In genomic region chr13:34156133-34156839, GRCm38 (mm10) we compare ENCODE assay signal across 10 mouse cellular contexts. TPM values are rescaled to one million over a fixed set of nuclear protein-coding genes. Genes with fewer than 3 reads are reported as not detected.
DNase-seq lines count a peak whose midpoint lies in the region; ATAC-seq and TF ChIP-seq lines count a peak whose summit lies in the region.
"Had no signal": no experiment of that assay in that cellular context is flagged by ENCODE, and none has a peak within 500 bp of the region (broad histone marks: within the 10 kb centered on the region; RNA-seq: fewer than 3 reads in every experiment).

No protein-coding gene starts in this region.

- H3K27ac ChIP-seq in hindbrain, embryonic 10.5 days, result peak overlapping the region; percentile 59
- no peak overlapping the region for H3K27ac ChIP-seq in hindbrain, embryonic 11.5 days (ENCODE audit: low read depth, low read length)
- peak overlapping the region; percentile 80 for H3K27ac ChIP-seq in embryonic facial prominence, embryonic 13.5 days
- peak overlapping the region; percentile 33; the same call in 1 of the 2 replicates for H3K27ac ChIP-seq in limb, embryonic 14.5 days (replicated peaks; ENCODE audit: low read depth, low read length)
- H3K27ac ChIP-seq: macrophage had no signal

- H3K36me3 ChIP-seq in hindbrain, embryonic 10.5 days, result no peaks in the 10 kb centered on the region
- no peaks in the 10 kb centered on the region for H3K36me3 ChIP-seq in hindbrain, embryonic 11.5 days (ENCODE audit: control insufficient read depth, insufficient read depth, low read length)
- H3K36me3 ChIP-seq in embryonic facial prominence, embryonic 13.5 days, result no peaks in the 10 kb centered on the region
- no peaks in the 10 kb centered on the region for H3K36me3 ChIP-seq in limb, embryonic 14.5 days (ENCODE audit: control insufficient read depth, insufficient read depth, low read length)

- peaks cover 34% of the 10 kb centered on the region; the same call in 1 of the 2 replicates for H3K4me1 ChIP-seq in hindbrain, embryonic 10.5 days (replicated peaks)
- H3K4me1 ChIP-seq in hindbrain, embryonic 11.5 days (replicated peaks; ENCODE audit: control insufficient read depth, insufficient read depth, low read length), result no peaks in the 10 kb centered on the region
- peaks cover 25% of the 10 kb centered on the region for H3K4me1 ChIP-seq in embryonic facial prominence, embryonic 13.5 days
- H3K4me1 ChIP-seq in limb, embryonic 14.5 days (ENCODE audit: control insufficient read depth, insufficient read depth, low read length), result peaks cover 13% of the 10 kb centered on the region; the same call in 1 of the 2 replicates

- H3K9me3 ChIP-seq in hindbrain, embryonic 10.5 days, result no peaks in the 10 kb centered on the region
- H3K9me3 ChIP-seq in hindbrain, embryonic 11.5 days (ENCODE audit: control insufficient read depth, low read length), result no peaks in the 10 kb centered on the region
- H3K9me3 ChIP-seq in embryonic facial prominence, embryonic 13.5 days, result no peaks in the 10 kb centered on the region
- H3K9me3 ChIP-seq in limb, embryonic 14.5 days (ENCODE audit: control insufficient read depth, low read length), result no peaks in the 10 kb centered on the region

- no peaks in the 10 kb centered on the region for H3K27me3 ChIP-seq in hindbrain, embryonic 10.5 days (ENCODE audit: insufficient read depth, poor library complexity, severe bottlenecking)
- H3K27me3 ChIP-seq in hindbrain, embryonic 11.5 days (ENCODE audit: control insufficient read depth, insufficient read depth, low read length), result no peaks in the 10 kb centered on the region
- no peaks in the 10 kb centered on the region for H3K27me3 ChIP-seq in embryonic facial prominence, embryonic 13.5 days
- H3K27me3 ChIP-seq in limb, embryonic 14.5 days (ENCODE audit: control insufficient read depth, insufficient read depth, low read length), result no peaks in the 10 kb centered on the region

- no peak overlapping the region for H3K4me2 ChIP-seq in hindbrain, embryonic 11.5 days (replicated peaks; ENCODE audit: low read depth, low read length)
- H3K4me2 ChIP-seq in embryonic facial prominence, embryonic 13.5 days, result 0 out of 2 replicates have a peak overlapping the region, but pooled peaks have one; percentile 9
- H3K4me2 ChIP-seq in limb, embryonic 14.5 days (replicated peaks; ENCODE audit: low read depth, low read length, severe bottlenecking), result no peak overlapping the region

- intact Hi-C loops in left cerebral cortex, postnatal 14 days (cut with DNase I), result no loop called here

- ATAC-seq in hindbrain, embryonic 11.5 days (ENCODE audit: low FRiP score), result no peak; the same call in 1 of the 2 replicates
- ATAC-seq in embryonic facial prominence, embryonic 13.5 days (ENCODE audit: insufficient number of reproducible peaks, insufficient read depth, low FRiP score, low TSS enrichment, low read depth), result peak; percentile 66
- peak; percentile 73; the same call in 1 of the 2 replicates for ATAC-seq in limb, embryonic 14.5 days (ENCODE audit: low FRiP score, low read depth)

- no peak for TF ChIP-seq POLR2A in limb, embryonic 14.5 days (IDR thresholded peaks at IDR 0.05; ENCODE audit: borderline replicate concordance, extremely low read depth, insufficient read depth, insufficient read length)

- DNase-seq in hindbrain, embryonic 10.5 days (ENCODE audit: low spot score), result no peak
- no peak for DNase-seq in hindbrain, embryonic 11.5 days (ENCODE audit: low spot score)
- peak; percentile 91 for DNase-seq in ES-CJ7 (ENCODE audit: low read depth, low spot score)
- no peak for DNase-seq in limb, embryonic 14.5 days (ENCODE audit: low spot score)
- DNase-seq in left cerebral cortex, postnatal 14 days (ENCODE audit: low spot score in 2 of 2), result no peak
- DNase-seq in right cerebral cortex, postnatal 25 days, result no peak
- no peak for DNase-seq in thymus, adult 18-20 months

- no peak overlapping the region for H3K4me3 ChIP-seq in hindbrain, embryonic 10.5 days
- no peak overlapping the region for H3K4me3 ChIP-seq in hindbrain, embryonic 11.5 days (ENCODE audit: low read depth, low read length)
- no peak overlapping the region for H3K4me3 ChIP-seq in embryonic facial prominence, embryonic 13.5 days
- H3K4me3 ChIP-seq in limb, embryonic 14.5 days (replicated peaks; ENCODE audit: low read length), result no peak overlapping the region

- no peak overlapping the region for H3K9ac ChIP-seq in hindbrain, embryonic 11.5 days (ENCODE audit: low read depth, low read length)
- H3K9ac ChIP-seq in embryonic facial prominence, embryonic 13.5 days, result peak overlapping the region; percentile 51; the same call in 1 of the 2 replicates
- no peak overlapping the region for H3K9ac ChIP-seq in limb, embryonic 14.5 days (ENCODE audit: low read depth, low read length, severe bottlenecking)

- WGBS in hindbrain, embryonic 10.5 days, result 71% methylated on average over 8 of the region's 8 CpGs
- WGBS in hindbrain, embryonic 11.5 days, result 67% methylated on average over 8 of the region's 8 CpGs
- 39% methylated on average over 8 of the region's 8 CpGs for WGBS in embryonic facial prominence, embryonic 13.5 days
- 46% methylated on average over 8 of the region's 8 CpGs for WGBS in limb, embryonic 14.5 days

RNA-seq across cellular contexts. Expression of gene Psmg4, which starts 6.5 kb away (rescaled TPM):
- polyA plus RNA-seq in hindbrain, embryonic 10.5 days (2016; fragmentation: Nextera tagmentation; extraction: Ambion mirVana), result 115 and 116 TPM in 2 replicates
- 92.0 and 95.8 TPM in 2 replicates for polyA plus RNA-seq in hindbrain, embryonic 11.5 days (2014; fragmentation: Nextera tagmentation; extraction: Ambion mirVana)
- polyA plus RNA-seq in embryonic facial prominence, embryonic 13.5 days (2015; fragmentation: Nextera tagmentation; extraction: Ambion mirVana), result 104 and 111 TPM in 2 replicates
- polyA plus RNA-seq in limb, embryonic 14.5 days (2012; rRNA removed), result 133 and 153 TPM in 2 replicates
- 75.5 and 83.8 TPM in 2 replicates for polyA plus RNA-seq in limb, embryonic 14.5 days (2014; fragmentation: Nextera tagmentation; extraction: Ambion mirVana)
- 10 to 100 TPM; 23.6 to 29.0 TPM for total RNA-seq in left cerebral cortex, postnatal 14 days (2021)

RNA-seq across cellular contexts. Expression of gene Tubb2b, which starts 26.0 kb away (rescaled TPM):
- polyA plus RNA-seq in hindbrain, embryonic 10.5 days (2016; fragmentation: Nextera tagmentation; extraction: Ambion mirVana), result 187 and 370 TPM in 2 replicates
- polyA plus RNA-seq in hindbrain, embryonic 11.5 days (2014; fragmentation: Nextera tagmentation; extraction: Ambion mirVana), result 318 and 341 TPM in 2 replicates
- polyA plus RNA-seq in embryonic facial prominence, embryonic 13.5 days (2015; fragmentation: Nextera tagmentation; extraction: Ambion mirVana), result 45.6 and 46.3 TPM in 2 replicates
- polyA plus RNA-seq in limb, embryonic 14.5 days (2012; rRNA removed), result 376 and 378 TPM in 2 replicates
- polyA plus RNA-seq in limb, embryonic 14.5 days (2014; fragmentation: Nextera tagmentation; extraction: Ambion mirVana), result 28.5 TPM in 2 replicates
- 100 to 1,000 TPM; 348 to 398 TPM for total RNA-seq in left cerebral cortex, postnatal 14 days (2021)
- total RNA-seq: hematopoietic stem cell, adult 5-6 weeks had no signal
